Mouse (Mus musculus): ENCODE results near the gene Zfp933. TPM values are rescaled to one million over a fixed set of nuclear protein-coding genes. Genes with fewer than 3 reads are reported as not detected.

Zfp933 gene
- polyA plus RNA-seq, 1 experiment, result 10.5 TPM

Other genes starting within 250 kb of the Zfp933 start
- gene Zfp979, start 205.9 kb downstream of the Zfp933 start, polyA plus RNA-seq (2012; rRNA removed), result 0.97 and 1.0 TPM in 2 replicates
- gene Zfp534, start 145.8 kb downstream of the Zfp933 start, polyA plus RNA-seq (2012; rRNA removed), result not detected in 2 replicates
- gene Zfp984, start 38.6 kb downstream of the Zfp933 start, polyA plus RNA-seq (2012; rRNA removed), result 3.5 and 4.0 TPM in 2 replicates
- 51.3 and 66.8 TPM in 2 replicates for gene Miip, start 20.4 kb upstream of the Zfp933 start, polyA plus RNA-seq (2012; rRNA removed)
- 5.6 and 7.5 TPM in 2 replicates for gene Fv1, start 20.6 kb upstream of the Zfp933 start, polyA plus RNA-seq (2012; rRNA removed)
- 100 and 102 TPM in 2 replicates for gene Mfn2, start 56.3 kb upstream of the Zfp933 start, polyA plus RNA-seq (2012; rRNA removed)
- 18.8 and 20.3 TPM in 2 replicates for gene Plod1, start 88.4 kb upstream of the Zfp933 start, polyA plus RNA-seq (2012; rRNA removed)
- gene 2510039O18Rik, start 92.5 kb upstream of the Zfp933 start, polyA plus RNA-seq (2012; rRNA removed), result 32.6 and 32.9 TPM in 2 replicates
- 0.15 and 0.16 TPM in 2 replicates for gene Nppb, start 137.4 kb upstream of the Zfp933 start, polyA plus RNA-seq (2012; rRNA removed)
- gene Nppa, start 152.4 kb upstream of the Zfp933 start, polyA plus RNA-seq (2012; rRNA removed), result 13.9 and 14.6 TPM in 2 replicates
- gene Clcn6, start 190.5 kb upstream of the Zfp933 start, polyA plus RNA-seq (2012; rRNA removed), result 42.8 and 46.9 TPM in 2 replicates
- 28.7 and 34.2 TPM in 2 replicates for gene Mthfr, start 190.7 kb upstream of the Zfp933 start, polyA plus RNA-seq (2012; rRNA removed)
- 7.5 and 9.6 TPM in 2 replicates for gene Agtrap, start 239.7 kb upstream of the Zfp933 start, polyA plus RNA-seq (2012; rRNA removed)